Mouse (Mus musculus): Measurements from ENCODE around the gene Fbxw18.
A peak's percentile ranks its signal among the peaks of the same experiment; 100 is the strongest.
"Not testable (repeated sequence)": the region's sequence is repeated elsewhere in the genome, so short reads cannot be mapped to it uniquely, and the experiment has no call there.

Fbxw18 gene

GRCm38 (mm10) chr9:109702600-109702999 lies at the start of gene Fbxw18:
Gene Fbxw18, minus strand, starts transcription at chr9:109702700.
- DNase-seq (ENCODE audit: low spot score): not testable (repeated sequence)

GRCm38 (mm10) chr9:109745989-109746388 lies 43.5 kb upstream of the Fbxw18 start, which contains the start of gene Fbxw26:
Gene Fbxw26, minus strand, starts transcription at chr9:109746089.
- not testable (repeated sequence) for DNase-seq (ENCODE audit: low spot score)

GRCm38 (mm10) chr9:109685299-109685698 lies 17.2 kb downstream of the Fbxw18 start:
- peak; percentile 14 for DNase-seq (ENCODE audit: low spot score)

- DNase-seq (ENCODE audit: low spot score): not testable (repeated sequence)
Observed at GRCm38 (mm10) chr9:109664552-109664951, 37.9 kb downstream of the Fbxw18 start, which contains the start of gene Fbxw25. Gene Fbxw25, minus strand, starts transcription at chr9:109664652.

Measured in MN1 (cell line).